Mouse (Mus musculus) heart, adult 2 months (tissue): ENCODE data around the gene Sdr9c7.

ENCODE experiments used
- CTCF ChIP-seq: fragments of 200-600 bp; IDR thresholded peaks from 2 replicates; pipeline ENCODE4 v1.8.1; 2022; ENCODE audit warnings: antibody characterized with exemption, mild to moderate bottlenecking, moderate library complexity
- EP300 ChIP-seq: fragments of 200-500 bp; IDR thresholded peaks from 2 replicates; pipeline ENCODE4 v1.6.1; 2011; ENCODE audit warnings: low read depth, low read length, control low read depth; ENCODE audit not compliant: insufficient read depth
- POLR2A ChIP-seq: fragments of 200-500 bp; IDR thresholded peaks from 2 replicates; pipeline ENCODE4 v1.6.1; 2011; ENCODE audit warnings: mild to moderate bottlenecking, low read depth, low read length, control low read depth; ENCODE audit not compliant: insufficient read depth

- TF ChIP-seq CTCF: no peak
- no peak for TF ChIP-seq EP300
- no peak for TF ChIP-seq POLR2A
Measured at GRCm38 (mm10) chr10:127959161-127959679, 60.9 kb downstream of the Sdr9c7 start.
